Mouse (Mus musculus) CH12.LX (cell line): ENCODE data around the gene Epha5. TPM values are rescaled to one million over a fixed set of nuclear protein-coding genes. Genes with fewer than 3 reads are reported as not detected.

Experiments used
- DNase-seq: peaks from one replicate; pipeline ENCODE4 v3.0.0-alpha.2; 2013; ENCODE audit errors: extremely low read depth
- H3K27ac ChIP-seq: 2 replicates; pipeline ENCODE4 v1.5.1; 2012; ENCODE audit warnings: low read depth, mild to moderate bottlenecking, control low read depth, moderate library complexity; ENCODE audit not compliant: insufficient read depth
- H3K27me3 ChIP-seq: replicated peaks from 2 replicates; pipeline ENCODE3; 2012; ENCODE audit warnings: inconsistent platforms
- H3K36me3 ChIP-seq, 2 experiments: replicated peaks in 1 of 2; 2 replicates each; pipeline versions ENCODE3 to v1.6.1; 2012; ENCODE audit warnings: inconsistent platforms in 1 of 2, low read length in 1 of 2, mild to moderate bottlenecking in 1 of 2, mixed read lengths in 1 of 2, moderate library complexity in 1 of 2; ENCODE audit not compliant: control insufficient read depth in 1 of 2, insufficient read depth in 1 of 2
- H3K4me1 ChIP-seq, 2 experiments: 2 replicates each; pipeline ENCODE4 v1.6.1; 2012; ENCODE audit warnings: inconsistent platforms in 1 of 2, moderate library complexity in 1 of 2; ENCODE audit not compliant: insufficient read depth in 2 of 2, control insufficient read depth in 1 of 2
- H3K4me2 ChIP-seq: 2 replicates; pipeline ENCODE4 v1.6.1; 2012; ENCODE audit warnings: low read depth, mild to moderate bottlenecking, control low read depth; ENCODE audit not compliant: poor library complexity, insufficient read depth, severe bottlenecking
- H3K4me3 ChIP-seq, 3 experiments: fragments of 150-350 bp in 1 of 3; sonication (generic) in 1 of 3; replicated peaks in 1 of 3; 2 replicates each; pipeline versions ENCODE3 to v1.5.1; 2011 to 2012; ENCODE audit warnings: low read depth in 2 of 3, low read length in 2 of 3, mild to moderate bottlenecking in 2 of 3, moderate library complexity in 2 of 3, control low read depth in 1 of 3, improper control_type of control experiment in 1 of 3, inconsistent platforms in 1 of 3, mixed read lengths in 1 of 3; ENCODE audit not compliant: poor library complexity in 1 of 3
- H3K79me2 ChIP-seq: replicated peaks from 2 replicates; pipeline ENCODE4 v1.6.1; 2012; ENCODE audit warnings: mild to moderate bottlenecking, moderate library complexity; ENCODE audit not compliant: control insufficient read depth, poor library complexity, insufficient read depth, severe bottlenecking; ENCODE audit errors: extremely low read depth
- H3K9ac ChIP-seq: 2 replicates; pipeline ENCODE4 v1.6.1; 2012; ENCODE audit warnings: low read depth, mild to moderate bottlenecking, control low read depth, moderate library complexity; ENCODE audit not compliant: insufficient read depth
- H3K9me3 ChIP-seq: replicated peaks from 2 replicates; pipeline ENCODE3; 2012; ENCODE audit warnings: low read length, inconsistent platforms, mixed read lengths
- BHLHE40 ChIP-seq: IDR thresholded peaks from 2 replicates; pipeline ENCODE4 v1.6.1; 2011; ENCODE audit warnings: mild to moderate bottlenecking, low read depth, low read length, improper control_type of control experiment
- CHD1 ChIP-seq: IDR thresholded peaks from 2 replicates; pipeline ENCODE4 v1.6.1; 2012; ENCODE audit warnings: low read depth, low read length, improper control_type of control experiment, inconsistent platforms
- CHD2 ChIP-seq: IDR thresholded peaks from 2 replicates; pipeline ENCODE4 v1.6.1; 2011; ENCODE audit warnings: low read length, improper control_type of control experiment
- CTCF ChIP-seq, 2 experiments: IDR thresholded peaks in 1 of 2; conservative IDR thresholded peaks in 1 of 2; 2 replicates each; pipeline ENCODE4 v1.5.1; 2011 to 2012; ENCODE audit warnings: low read depth in 2 of 2, low read length in 2 of 2, improper control_type of control experiment in 1 of 2, inconsistent platforms in 1 of 2, mild to moderate bottlenecking in 1 of 2, moderate library complexity in 1 of 2
- E2F4 ChIP-seq: IDR thresholded peaks from 2 replicates; pipeline ENCODE4 v1.6.1; 2011; ENCODE audit warnings: low read depth, low read length, improper control_type of control experiment; ENCODE audit not compliant: insufficient replicate concordance
- ELF1 ChIP-seq: IDR thresholded peaks from 2 replicates; pipeline ENCODE4 v1.6.1; 2014; ENCODE audit warnings: low read depth, mild to moderate bottlenecking, inconsistent platforms, low read length, improper control_type of control experiment
- EP300 ChIP-seq: IDR thresholded peaks from 2 replicates; pipeline ENCODE4 v1.6.1; 2011; ENCODE audit warnings: low read length, improper control_type of control experiment
- GABPA ChIP-seq: IDR thresholded peaks from 2 replicates; pipeline ENCODE4 v1.6.1; 2012; ENCODE audit warnings: low read depth, low read length, improper control_type of control experiment, inconsistent platforms; ENCODE audit not compliant: insufficient replicate concordance
- HCFC1 ChIP-seq: IDR thresholded peaks from 2 replicates; pipeline ENCODE4 v1.6.1; 2012; ENCODE audit warnings: low read depth, mild to moderate bottlenecking, inconsistent platforms, low read length, improper control_type of control experiment
- IRF4 ChIP-seq: IDR thresholded peaks from 2 replicates; pipeline ENCODE4 v1.6.1; 2014; ENCODE audit warnings: low read depth, mild to moderate bottlenecking, inconsistent platforms, low read length, improper control_type of control experiment
- JUND ChIP-seq: conservative IDR thresholded peaks from 2 replicates; pipeline ENCODE4 v1.6.1; 2011; ENCODE audit warnings: low read depth, low read length, improper control_type of control experiment
- KAT2A ChIP-seq: IDR thresholded peaks from 2 replicates; pipeline ENCODE4 v1.6.1; 2012; ENCODE audit warnings: low read length, improper control_type of control experiment, inconsistent platforms; ENCODE audit not compliant: insufficient replicate concordance
- MAFK ChIP-seq: IDR thresholded peaks from 2 replicates; pipeline ENCODE4 v1.6.1; 2011; ENCODE audit warnings: low read length, improper control_type of control experiment; ENCODE audit not compliant: insufficient replicate concordance
- MAZ ChIP-seq: IDR thresholded peaks from 2 replicates; pipeline ENCODE4 v1.6.1; 2012; ENCODE audit warnings: low read depth, mild to moderate bottlenecking, inconsistent platforms, low read length, improper control_type of control experiment, moderate library complexity
- MEF2A ChIP-seq: IDR thresholded peaks from 2 replicates; pipeline ENCODE4 v1.6.1; 2014; ENCODE audit warnings: low read depth, mild to moderate bottlenecking, inconsistent platforms, low read length, improper control_type of control experiment, borderline replicate concordance
- MXI1 ChIP-seq: IDR thresholded peaks from 2 replicates; pipeline ENCODE4 v1.6.1; 2011; ENCODE audit warnings: mild to moderate bottlenecking, low read depth, low read length, improper control_type of control experiment
- MYC ChIP-seq: IDR thresholded peaks from 2 replicates; pipeline ENCODE4 v1.6.1; 2011; ENCODE audit warnings: low read depth, mild to moderate bottlenecking, improper control_type of control experiment, low read length
- NELFE ChIP-seq: IDR thresholded peaks from 2 replicates; pipeline ENCODE4 v1.6.1; 2011; ENCODE audit warnings: low read depth, low read length, improper control_type of control experiment
- NRF1 ChIP-seq: IDR thresholded peaks from 2 replicates; pipeline ENCODE4 v1.6.1; 2014; ENCODE audit warnings: low read depth, mild to moderate bottlenecking, inconsistent platforms, low read length, improper control_type of control experiment, moderate library complexity
- PAX5 ChIP-seq: IDR thresholded peaks from 2 replicates; pipeline ENCODE4 v1.6.1; 2012; ENCODE audit warnings: low read length, inconsistent platforms, mixed read lengths
- RAD21 ChIP-seq: IDR thresholded peaks from 2 replicates; pipeline ENCODE4 v1.6.1; 2011; ENCODE audit warnings: low read depth, mild to moderate bottlenecking, low read length, improper control_type of control experiment, moderate library complexity
- RCOR1 ChIP-seq: conservative IDR thresholded peaks from 2 replicates; pipeline ENCODE4 v1.6.1; 2012; ENCODE audit warnings: low read depth, mild to moderate bottlenecking, inconsistent platforms, low read length, improper control_type of control experiment
- SIN3A ChIP-seq: IDR thresholded peaks from 2 replicates; pipeline ENCODE4 v1.6.1; 2012; ENCODE audit warnings: low read length, improper control_type of control experiment, inconsistent platforms
- TCF12 ChIP-seq: IDR thresholded peaks from 2 replicates; pipeline ENCODE4 v1.6.1; 2014; ENCODE audit warnings: low read depth, mild to moderate bottlenecking, inconsistent platforms, low read length, improper control_type of control experiment
- USF1 ChIP-seq: IDR thresholded peaks from 2 replicates; pipeline ENCODE4 v1.6.1; 2014; ENCODE audit warnings: low read depth, mild to moderate bottlenecking, inconsistent platforms, low read length, improper control_type of control experiment
- ZNF384 ChIP-seq: IDR thresholded peaks from 2 replicates; pipeline ENCODE4 v1.6.1; 2012; ENCODE audit warnings: low read depth, low read length, improper control_type of control experiment, inconsistent platforms
- dilution Hi-C: fragments of 300-500 bp; cut with MboI; formaldehyde crosslinking; loops from 2 replicates; pipeline ENCODE4 v1.14.3; 2020; ENCODE audit warnings: low sequenced_read_pairs; ENCODE audit not compliant: extremely low pct_unique_long_range_greater_than_20kb, extremely low pct_ligation_motif_present
- in situ Hi-C: fragments of 300-500 bp; cut with MboI; formaldehyde crosslinking; loops from 3 replicates; pipeline ENCODE4 v1.14.3; 2019; ENCODE audit warnings: low sequenced_read_pairs, low pct_ligation_motif_present, low pct_unique_long_range_greater_than_20kb, mixed read lengths
- polyA plus RNA-seq: library from polyadenylated mRNA; unstranded; fragments of >175 nt; gene quantifications from 2 replicates; pipeline ENCODE4 v1.2.1, GENCODE M21; 2012; ENCODE audit warnings: low read depth; ENCODE audit not compliant: insufficient read length
- total RNA-seq, 2 experiments: library from RNA; depleted of rRNA; stranded (reverse); fragments of 300-350 nt in 1 of 2; fragments of >200 nt in 1 of 2; gene quantifications; 2 replicates each; pipeline ENCODE4 v1.2.3; 2012 to 2014

Gene Epha5
- total and polyA plus RNA-seq, 3 experiments = not detected

GRCm38 (mm10) chr5:84095947-84096346 is 321.2 kb downstream of the Epha5 start:
- Histone ChIP-seq H3K27me3 (no peaks in the 10 kb centered on the region), H3K9me3 (peaks cover 12% of the 10 kb centered on the region), H3K4me2 (no peak overlapping the region), H3K4me1 (no peaks in the 10 kb centered on the region), H3K27ac (no peak overlapping the region), H3K4me3 (no peak overlapping the region), H3K9ac (no peak overlapping the region), H3K36me3 (no peaks in the 10 kb centered on the region), H3K79me2 (no peaks in the 10 kb centered on the region)
- TF ChIP-seq MAFK (no peak), CHD2 (no peak), KAT2A (no peak), RCOR1 (no peak), HCFC1 (no peak), MXI1 (no peak), TCF12 (no peak), SIN3A (no peak), IRF4 (no peak), MEF2A (no peak), MYC (no peak), USF1 (no peak), MAZ (no peak), PAX5 (no peak), CHD1 (no peak), CTCF (conservative IDR thresholded peaks at IDR 0.05 in 1 of 2, IDR thresholded peaks at IDR 0.05 in 1 of 2; ENCODE audit: low read depth in 2 of 2, low read length in 2 of 2) (no peak), EP300 (no peak), ZNF384 (no peak), NELFE (no peak)
- no peak for DNase-seq
- dilution Hi-C loops = no loop called here
- in situ Hi-C loops = no loop called here

GRCm38 (mm10) chr5:84081321-84081720 is 335.9 kb downstream of the Epha5 start:
- H3K79me2 ChIP-seq = no peaks in the 10 kb centered on the region
- dilution Hi-C loops = no loop called here
- TF ChIP-seq MAFK (no peak), MXI1 (no peak), BHLHE40 (no peak), KAT2A (no peak), JUND (no peak), TCF12 (no peak), IRF4 (no peak), ELF1 (no peak), MAZ (no peak), CTCF (conservative IDR thresholded peaks at IDR 0.05 in 1 of 2, IDR thresholded peaks at IDR 0.05 in 1 of 2; ENCODE audit: low read depth in 2 of 2, low read length in 2 of 2) (no peak), E2F4 (no peak), GABPA (no peak), RAD21 (no peak), NRF1 (no peak)
- TF ChIP-seq, all 38 proteins: peak for 0
- Histone ChIP-seq H3K4me1 (no peaks in the 10 kb centered on the region), H3K9me3 (peaks cover 11% of the 10 kb centered on the region), H3K36me3 (no peaks in the 10 kb centered on the region), H3K27ac (no peak overlapping the region), H3K4me2 (no peak overlapping the region), H3K9ac (no peak overlapping the region), H3K4me3 (no peak overlapping the region), H3K27me3 (no peaks in the 10 kb centered on the region)
- no peak for DNase-seq
- in situ Hi-C loops = no loop called here
